Mouse (Mus musculus): ENCODE results near the gene Shb.

DNA sequence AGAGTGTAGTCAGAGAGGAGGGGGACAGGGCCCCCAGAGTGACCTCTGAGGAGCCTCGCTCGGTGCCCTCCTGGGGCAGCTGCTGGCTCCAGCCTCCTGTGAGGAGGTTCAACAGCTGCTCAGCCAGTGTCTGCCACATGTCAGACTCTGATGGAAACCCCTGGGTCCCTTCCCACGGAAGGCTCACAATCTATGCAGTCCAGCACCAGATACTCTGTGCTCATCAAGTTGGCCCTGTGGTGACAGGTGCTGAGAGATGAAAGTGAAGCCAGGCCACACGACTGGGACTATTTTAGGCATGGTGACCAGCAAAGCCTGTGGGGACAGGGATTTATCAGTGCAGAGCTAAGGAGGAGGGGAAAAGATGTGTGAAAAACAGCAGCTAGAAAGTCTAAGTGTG lies 87.5 kb downstream of the Shb start:
- TF ChIP-seq CTCF (IDR thresholded peaks at IDR 0.05; ENCODE audit: low read depth) = no peak
- TF ChIP-seq EP300 (IDR thresholded peaks at IDR 0.05; ENCODE audit: low read depth) = no peak

Measured in liver, postnatal 0 days (tissue).